Mouse (Mus musculus) cerebellum, adult 9-11 months (tissue): ENCODE results near the gene Znrf4.
"Not testable (repeated sequence)": the region's sequence is repeated elsewhere in the genome, so short reads cannot be mapped to it uniquely, and the experiment has no call there.

Experiments used
- DNase-seq: peaks from one replicate; pipeline ENCODE4 v3.0.0; 2022

Gene Znrf4

DNA sequence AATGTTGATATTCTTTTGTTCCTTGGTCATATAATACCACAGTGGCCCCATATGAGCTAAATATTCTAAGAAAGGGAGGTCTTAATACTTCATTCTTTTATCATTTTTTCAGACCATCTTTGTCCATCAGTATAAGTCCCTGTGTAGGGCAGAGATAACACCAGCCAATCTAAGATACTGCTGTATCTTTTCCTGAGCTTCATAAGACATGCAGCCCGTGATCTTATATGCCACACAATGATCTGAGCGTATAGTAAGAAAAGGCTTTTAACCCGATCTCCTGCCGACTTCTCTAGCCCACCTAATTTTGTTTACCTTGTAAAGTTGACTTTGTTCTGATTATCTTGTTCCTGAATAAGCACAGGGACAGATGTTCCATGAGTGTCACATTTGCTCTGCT is 12.7 kb upstream of the Znrf4 start:
- no peak for DNase-seq

DNA sequence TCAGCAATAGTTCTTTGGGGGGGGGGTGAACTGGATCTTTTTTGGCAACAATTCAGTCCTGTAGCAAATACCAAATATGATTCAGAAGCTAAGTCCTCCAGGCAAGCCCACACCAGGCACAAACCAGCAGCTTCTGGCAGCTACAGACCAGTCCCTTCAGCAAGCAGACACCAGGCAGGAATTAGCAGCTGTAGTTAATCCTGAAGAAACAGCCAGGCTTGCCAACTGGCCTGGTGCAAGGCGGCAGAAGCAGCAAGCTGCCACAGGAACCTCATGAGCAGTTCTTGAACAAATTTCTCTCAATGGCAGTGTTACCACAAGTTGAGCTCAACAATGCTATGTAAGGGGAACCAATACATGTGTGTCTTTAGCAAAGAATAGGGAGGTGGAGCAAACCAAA is 10.5 kb upstream of the Znrf4 start:
- no peak for DNase-seq

DNA sequence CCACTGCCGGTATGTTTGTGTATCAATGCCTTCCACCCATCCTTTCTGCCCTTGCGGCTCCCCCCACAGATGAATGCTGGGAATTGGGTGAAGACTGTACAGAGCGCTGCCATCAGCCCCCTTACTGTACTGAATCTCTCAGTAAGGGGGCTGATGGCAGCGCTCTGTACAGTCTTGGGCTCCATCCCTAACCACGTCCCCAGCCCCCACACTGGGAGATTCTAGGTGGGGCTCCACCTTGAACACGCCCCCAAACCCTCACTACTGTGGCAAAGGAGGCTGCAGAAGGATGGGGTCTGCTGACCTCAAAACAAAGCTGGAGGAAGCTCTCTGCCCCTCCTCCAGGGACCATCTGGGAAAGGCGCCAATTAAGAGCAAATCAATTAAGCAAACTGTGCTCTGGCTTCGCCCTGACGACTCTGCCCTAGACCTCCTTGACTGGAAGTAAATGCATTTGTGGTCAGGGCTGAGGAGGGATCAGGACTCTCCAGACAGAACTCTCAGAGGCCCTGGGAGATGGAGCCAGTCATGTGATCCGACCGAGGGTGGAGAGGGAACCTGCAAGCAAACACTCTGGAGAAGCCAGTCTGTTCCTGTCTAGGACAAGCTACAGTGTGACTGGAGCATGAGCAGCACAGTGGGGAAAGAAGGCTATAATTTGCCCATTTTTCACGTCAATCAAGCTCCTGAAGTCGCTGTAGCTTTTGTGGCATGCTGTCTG is 3.6 kb upstream of the Znrf4 start:
- no peak for DNase-seq

DNA sequence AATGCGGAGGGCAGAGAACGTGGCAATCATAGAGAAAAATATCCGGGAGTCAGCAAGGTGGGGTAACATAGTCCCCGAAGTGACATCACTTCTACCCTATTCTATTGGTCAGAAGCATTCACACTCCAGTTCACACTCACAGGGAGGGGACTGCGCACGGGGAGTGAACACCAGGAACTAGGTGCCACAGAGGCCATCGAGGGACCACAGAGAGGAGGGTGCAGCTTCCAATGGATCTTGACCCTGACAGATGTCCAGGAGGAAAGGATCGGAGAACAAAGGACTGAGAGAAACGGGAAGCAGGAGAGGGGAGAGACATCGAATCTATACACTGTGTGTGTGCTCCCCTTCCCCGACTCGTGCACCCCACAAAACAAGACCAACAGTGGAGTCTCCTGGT is 2.7 kb upstream of the Znrf4 start:
- DNase-seq: no peak

DNA sequence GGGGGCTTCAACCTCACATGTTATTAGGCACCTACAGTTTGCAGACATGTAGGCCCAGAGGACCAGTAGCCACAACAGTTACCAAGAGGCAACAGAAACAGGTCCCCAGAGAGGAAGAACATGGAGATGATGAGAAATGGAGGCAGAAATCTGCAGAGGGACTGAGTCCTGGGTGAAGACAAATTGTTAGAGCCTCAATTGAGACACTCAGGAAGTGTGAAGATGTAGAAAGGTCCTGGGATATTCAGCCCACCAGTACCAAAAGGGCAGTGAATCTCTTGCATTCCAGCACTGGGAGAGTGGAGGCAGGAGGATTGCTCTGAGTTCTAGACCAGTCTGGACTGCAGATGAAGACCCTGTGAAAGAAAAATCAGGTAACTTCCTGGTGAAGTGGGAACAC is 2.1 kb upstream of the Znrf4 start:
- DNase-seq: no peak

DNA sequence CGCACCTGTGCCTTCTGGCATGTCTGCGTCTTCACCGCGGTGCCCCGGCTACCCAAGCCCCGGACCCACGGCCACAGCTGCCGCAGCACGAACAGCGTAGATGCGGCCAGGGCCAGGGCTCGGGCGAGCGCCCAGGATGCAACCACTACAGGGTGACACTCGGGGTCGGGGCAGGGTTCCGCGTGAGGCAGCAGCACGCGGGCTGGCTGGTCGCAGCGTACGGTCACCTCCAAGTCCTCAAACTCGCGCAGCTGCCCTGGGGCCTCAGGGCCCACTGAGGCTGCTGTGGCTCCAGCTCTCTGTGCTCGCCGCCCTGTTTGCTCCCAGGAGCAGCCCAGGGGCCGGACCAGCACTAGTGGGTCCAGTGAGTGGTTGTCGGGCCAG is 532 bp downstream of the Znrf4 start:
- DNase-seq: peak; percentile 46

DNA sequence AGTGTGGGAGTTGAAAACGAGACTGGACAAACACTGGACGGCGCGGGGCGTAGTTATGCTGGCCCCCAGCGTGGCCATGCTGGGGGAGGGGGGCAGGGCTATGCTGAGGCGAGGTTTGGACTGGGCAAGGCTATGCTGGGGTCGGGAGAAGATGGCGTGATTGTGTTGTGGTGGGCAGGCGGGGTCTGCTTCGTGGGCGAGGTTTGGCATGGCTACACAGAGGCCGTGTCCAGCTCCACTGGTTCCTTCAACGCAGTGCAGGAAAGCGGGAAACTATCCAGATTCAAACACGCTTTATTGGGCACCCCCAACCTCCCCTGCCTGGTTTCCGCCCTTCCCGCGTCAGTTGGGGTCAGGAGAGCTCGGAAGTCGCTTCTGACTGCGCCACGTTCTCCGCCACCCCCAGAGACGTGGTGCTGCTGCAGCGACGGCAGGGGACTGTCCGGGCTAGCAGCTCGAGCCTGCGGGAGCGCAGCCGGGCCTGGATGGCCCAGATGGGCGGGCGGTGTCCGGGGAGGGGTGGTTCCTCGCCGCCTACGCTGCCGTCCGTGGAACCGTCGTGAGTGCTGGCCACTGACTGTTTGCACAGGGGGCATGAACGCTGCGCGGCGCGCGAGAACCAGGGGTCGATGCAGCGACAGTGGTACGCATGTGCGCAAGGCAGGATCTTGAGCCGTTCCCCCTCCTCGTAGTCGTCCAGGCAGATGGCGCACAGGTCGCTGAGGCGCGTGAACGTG is 1.1 kb downstream of the Znrf4 start:
- DNase-seq: peak; percentile 56

DNA sequence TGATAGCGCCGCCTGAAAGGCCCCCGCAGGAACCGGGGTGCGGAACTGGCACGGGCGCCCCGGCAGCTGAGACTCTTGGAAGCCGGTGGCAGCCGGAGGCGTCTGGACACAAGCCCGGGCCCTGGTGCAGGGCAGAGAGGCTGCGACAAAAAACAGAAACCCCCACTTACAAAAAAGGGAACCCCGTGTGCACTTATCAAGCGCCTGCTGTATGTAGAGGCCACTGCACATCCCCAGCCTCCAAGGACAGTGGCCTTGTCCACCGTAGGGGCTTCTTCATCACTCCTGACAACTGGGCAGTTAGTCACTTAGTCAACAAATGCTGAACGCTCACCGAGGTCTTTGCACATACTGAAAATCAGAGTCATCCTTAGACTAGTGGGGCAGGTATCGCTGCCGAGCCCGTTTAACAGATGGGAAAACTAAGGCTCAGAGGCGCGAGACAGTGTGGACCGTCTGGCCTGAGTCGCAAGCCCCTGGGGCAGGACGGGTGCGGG is 1.7 kb downstream of the Znrf4 start:
- DNase-seq: no peak

DNA sequence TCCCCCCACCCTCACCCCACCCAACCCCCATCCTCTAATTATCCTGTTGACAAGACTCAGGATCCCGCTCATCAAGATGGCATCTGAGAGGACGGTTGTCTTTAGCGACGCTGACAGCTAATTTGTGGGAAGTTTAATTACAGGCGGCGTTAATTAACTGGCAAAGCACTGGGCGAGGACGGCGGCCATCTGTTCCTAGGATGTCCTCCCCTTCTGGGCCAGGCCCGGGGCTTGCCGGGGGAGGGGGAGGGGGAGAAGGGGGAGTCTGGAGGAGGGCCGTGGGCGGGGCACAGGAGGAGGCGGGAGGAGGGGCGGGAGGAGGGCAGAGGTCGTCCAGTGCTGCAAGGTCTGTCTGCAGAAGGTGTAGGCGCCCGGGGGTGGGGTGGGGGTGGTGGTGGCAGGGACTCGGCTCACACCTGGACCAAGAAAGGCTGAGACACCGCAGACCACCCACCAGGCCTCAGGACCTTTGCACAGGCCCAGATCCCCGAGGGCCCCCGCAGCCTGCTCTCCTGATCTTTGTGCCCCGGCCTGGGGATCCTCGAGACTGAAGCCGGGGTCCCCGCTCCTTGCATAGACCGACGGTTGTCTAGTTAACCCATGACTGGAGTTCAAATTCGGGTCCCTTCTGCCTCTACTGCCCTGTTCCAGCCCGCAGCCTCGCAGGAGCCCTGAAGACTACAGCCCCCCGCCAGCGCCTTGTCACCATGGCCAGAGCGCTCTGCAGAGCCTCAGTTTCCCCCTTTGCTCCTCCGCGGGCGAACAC is 2.3 kb downstream of the Znrf4 start:
- DNase-seq: peak; percentile 85

DNA sequence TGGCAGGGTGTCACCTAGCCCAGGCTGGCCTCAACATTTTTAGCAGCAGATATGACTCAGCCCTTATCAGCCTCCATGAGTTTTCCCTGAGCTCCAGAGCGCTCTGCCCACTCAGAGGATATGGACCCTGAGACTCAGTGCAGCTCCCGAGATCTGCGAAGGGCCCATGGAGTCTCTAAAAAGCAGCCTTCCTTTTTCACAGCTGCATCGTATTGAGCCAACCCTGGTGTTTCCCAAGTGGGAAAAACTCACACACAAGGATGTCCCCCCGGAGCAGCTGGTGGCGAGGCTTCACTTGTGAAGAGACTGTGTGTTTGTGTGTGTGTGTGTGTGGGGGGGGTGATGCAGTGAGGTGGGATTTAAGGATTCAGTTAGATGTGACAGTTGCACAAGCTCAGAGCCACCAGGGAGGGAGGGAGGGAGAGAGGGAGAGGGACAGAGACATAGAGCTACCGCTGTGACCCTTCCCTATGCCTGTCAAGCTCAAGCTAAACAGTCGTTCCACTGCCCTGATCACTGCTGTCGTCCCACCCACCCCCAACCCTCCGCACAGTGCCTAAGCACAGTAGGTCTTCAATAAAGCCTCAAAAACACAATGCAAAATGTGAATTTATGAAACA is 3.1 kb downstream of the Znrf4 start:
- peak; percentile 28 for DNase-seq

DNA sequence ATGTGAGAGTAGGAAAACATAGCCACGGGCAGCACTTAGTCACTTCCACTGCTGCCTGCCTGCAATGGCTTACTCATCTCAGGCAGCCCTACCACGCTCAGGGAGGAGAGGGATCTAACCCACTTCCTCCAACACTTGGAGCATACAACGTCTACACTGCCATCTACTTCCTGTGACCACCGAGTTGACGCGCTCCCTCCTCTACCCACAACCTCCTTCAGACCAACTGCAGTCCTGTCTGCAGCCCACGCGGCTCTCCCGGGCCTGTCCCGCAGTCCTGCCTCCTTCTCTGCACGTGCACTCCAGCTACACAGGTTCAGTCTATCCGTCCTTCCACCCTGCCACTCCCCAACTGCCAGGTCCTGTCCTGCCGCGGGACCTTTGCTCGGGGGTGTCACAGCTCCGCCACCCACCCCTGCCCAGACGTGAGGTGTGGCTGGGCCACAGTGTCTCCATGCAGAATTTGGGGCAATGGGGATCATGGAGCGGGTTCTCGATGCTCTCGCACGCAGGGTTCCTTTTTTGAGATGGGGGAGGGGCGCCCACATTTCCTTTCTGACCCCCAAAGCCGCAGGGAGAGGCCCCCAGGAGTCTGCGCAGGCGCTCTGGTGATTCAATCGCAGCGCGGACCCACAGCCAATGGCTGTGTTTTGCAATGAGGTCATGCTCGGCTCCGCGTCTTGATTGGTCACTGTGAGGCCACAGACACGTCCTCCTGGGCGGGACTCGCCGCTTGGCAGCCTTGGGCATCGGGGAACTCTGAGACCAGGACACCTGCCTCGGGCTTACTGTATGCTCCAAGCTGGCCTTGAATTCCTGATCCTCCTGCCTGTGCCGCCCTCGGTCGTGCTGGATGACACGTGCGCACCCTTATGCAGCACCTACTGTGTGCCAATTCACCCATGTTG is 4.8 kb downstream of the Znrf4 start:
- DNase-seq: peak; percentile 99

DNA sequence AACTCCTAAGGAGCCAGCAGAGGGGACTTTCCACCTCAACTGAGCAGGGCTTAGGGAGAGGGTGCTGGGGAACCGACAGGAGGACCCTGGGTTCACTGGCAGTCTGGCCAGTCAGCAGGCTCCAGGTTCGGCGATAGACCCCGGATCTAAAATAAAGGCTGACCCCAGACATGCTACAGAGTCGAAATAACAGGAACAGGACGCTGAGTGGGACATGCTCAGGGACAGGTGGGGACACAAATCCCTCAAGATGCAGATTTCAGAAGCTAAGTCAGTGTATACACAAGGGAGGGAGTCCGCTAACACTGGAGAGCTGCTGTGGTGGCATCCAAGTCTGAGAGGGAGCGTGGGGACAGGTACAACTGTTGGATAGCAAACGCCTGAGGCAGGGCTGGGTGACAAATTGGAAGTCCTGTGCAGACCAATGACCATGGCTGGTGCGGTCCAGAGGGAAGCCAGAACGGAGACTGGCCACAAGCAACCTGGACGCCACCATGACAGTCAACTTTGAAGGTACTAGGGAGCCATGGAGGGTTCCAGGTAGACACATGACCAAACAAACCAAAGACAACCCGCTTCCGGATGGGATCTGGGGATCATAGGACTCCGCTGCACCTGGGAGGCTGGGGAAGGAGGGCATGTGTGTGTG is 5.7 kb downstream of the Znrf4 start:
- peak; percentile 56 for DNase-seq

DNA sequence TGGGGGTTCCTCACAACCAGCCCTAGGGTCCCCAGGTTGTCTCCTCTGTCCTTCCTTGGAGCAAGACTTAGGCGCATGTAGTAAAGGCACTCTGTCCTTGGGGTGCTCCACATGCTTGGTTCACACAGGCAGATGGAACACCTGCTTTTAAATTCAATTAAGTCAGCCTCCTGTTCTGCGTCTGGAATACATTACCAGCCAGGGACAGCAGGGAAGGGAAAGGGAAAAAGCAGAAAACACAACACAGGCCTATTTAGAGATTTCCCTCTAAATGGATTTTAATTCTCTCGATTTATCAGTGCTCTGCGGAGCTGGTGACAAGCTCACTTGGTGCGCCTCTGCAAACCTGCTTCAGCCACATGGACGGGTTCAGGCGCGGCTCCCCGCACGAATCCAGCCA is 6.8 kb downstream of the Znrf4 start:
- no peak for DNase-seq

DNA sequence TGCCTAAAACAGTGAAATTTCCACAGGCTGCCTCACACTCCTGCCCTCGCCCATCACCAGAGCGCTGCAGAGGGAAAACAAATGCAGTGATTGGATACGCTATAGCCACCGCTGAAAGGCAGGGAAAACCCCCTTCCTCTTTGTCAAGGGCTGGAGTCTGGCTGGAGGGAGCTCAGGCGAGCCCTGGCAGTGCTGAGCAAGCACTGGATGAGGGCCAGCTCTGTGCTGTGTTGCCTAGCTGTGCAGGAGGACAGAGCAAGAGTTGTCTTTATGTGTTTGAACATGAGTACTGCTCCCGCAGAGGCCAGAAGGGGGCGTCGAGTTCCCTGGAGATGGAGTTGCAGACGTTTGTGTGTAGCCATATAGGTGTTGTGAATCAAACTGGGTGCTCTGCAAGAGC is 9.7 kb downstream of the Znrf4 start:
- DNase-seq: peak; percentile 81

DNA sequence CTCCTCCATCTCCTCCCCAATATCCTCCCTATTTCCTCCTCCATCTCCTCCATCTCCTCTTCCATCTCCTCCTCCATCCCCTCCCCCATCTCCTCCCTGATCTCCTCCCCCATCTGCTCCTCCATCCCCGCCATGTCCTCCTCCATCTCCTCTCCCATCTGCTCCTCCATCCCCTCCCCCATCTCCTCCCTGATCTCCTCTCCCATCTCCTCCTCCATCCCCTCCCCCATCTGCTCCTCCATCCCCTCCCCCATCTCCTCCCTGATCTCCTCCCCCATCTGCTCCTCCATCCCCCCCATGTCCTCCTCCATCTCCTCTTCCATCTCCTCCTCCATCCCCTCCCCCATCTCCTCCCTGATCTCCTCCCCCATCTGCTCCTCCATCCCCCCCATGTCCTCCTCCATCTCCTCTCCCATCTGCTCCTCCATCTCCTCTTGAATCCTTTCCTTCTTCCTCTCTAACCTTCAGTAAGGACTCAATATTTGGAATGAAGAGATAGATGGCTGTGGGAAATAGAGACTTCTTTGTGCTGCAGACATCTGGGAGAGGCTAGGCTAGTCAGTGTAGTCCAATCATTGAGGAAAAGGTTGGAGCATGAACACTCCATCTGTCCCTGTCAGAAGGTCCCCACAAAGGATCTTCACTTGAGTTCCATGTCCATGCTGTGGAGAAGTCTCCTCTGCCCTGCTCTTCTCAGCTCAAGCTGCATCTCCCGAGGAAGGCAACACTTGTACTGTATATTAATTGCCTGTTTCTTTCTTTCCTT is 10.4 kb downstream of the Znrf4 start:
- DNase-seq: not testable (repeated sequence)

DNA sequence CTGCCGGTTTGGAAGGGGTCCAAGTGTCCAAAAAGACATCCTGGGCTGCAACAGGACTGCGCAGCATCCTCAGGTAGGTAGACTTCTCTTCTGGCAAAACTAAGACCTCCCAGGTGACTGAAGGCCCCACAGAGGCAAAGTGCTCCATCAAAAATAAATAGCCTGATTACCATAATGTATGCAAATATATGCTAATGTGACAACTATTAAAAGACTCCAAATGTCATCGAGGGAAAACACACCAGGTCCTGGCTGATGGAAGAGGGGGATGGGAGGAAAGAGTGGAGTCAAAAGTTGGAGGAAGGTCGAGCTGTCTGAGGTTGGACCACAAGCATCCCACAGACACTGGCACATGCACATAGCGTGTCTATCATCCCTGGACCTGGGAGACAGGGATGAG is 13.0 kb downstream of the Znrf4 start:
- no peak for DNase-seq

DNA sequence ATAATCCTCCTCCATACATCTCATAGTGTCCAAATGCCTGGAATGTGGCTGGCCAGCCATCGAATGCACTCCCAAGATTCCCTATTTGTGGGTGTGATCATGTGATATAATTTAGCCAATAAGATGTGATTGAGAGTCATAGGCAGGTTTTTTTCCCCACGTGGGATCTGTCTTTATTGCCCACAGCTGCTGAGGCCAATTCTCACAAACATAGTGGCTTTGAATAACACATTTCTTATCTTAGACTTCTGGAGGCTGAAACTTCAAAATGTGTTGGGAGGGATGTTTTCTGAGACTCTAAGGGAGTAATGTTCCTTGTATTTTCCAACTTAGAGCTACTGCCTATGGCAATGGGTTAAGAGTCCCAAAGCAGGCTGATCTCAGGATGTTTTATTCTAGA is 17.8 kb downstream of the Znrf4 start:
- no peak for DNase-seq

DNA sequence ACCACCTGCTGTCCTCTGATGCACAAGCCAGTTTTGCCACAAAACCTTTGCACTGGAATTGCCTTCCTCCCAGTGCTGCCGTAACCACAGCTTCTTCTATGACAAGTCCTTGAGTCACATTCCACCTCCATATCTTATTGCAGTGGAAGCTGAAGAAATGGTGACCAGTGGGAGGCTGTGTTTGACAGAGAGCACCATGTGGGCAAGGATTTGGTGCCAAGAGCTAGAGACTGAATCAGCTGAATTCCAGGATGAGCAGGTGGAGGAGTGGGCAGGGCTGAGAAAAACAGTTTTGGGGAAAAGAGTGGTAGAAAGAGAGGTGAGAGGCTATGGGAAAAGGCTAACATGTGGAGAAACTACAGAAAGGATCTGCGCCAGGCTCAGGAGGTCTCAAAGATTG is 18.4 kb downstream of the Znrf4 start:
- peak; percentile 45 for DNase-seq

DNA sequence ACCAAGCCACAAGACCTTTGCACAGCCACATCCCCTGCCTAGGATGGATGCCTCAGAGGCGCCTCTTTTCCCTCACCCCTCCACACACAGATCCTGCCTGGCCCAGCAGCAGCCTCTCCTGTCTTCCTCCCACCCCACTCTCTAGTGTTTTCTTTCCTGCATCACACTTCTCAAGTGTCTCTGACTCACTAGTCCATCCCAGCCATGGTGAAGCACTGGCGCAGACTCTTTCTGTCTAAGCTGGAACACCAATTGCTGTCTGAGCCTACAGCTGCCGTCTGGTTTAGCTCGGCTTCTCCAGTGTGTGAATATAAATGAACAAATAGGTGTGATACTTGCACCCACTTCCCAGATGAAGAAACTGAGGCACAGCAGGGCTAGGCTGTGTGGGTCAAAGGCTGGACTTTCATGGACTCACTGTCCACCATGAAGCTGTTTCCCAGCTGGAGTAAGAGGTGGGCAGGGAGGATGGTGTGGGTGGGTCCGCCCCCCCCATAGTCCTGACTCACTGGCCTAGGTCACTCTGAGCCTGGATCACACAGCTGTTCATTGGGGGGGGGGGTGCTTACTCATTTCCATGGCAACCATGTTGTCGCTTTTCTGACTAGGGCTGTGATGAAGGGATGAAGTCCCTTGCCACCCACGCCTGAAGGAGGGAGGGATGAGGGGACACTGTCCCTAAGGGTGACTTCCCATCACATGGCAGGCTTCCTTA is 21.6 kb downstream of the Znrf4 start:
- DNase-seq: no peak

DNA sequence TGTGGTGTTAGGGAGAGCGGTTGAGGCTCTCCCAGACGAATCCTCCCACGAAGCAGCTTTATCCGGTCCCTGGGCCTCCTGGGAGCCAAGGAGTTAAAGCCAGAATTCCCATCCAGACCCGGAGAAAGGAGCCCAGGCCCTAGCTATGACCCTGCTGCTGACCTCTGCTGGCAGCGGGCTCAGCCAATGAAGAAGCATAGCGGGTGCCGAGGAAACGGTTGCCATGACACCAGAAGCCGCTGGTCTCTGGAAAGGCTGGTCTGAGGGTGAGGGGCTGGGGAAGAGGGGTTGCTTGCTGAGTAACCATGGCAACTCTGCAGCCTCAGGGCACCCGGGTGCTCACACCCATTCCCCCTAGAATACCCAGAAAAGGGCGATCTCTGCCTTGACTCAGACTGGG is 24.2 kb downstream of the Znrf4 start:
- DNase-seq: no peak
